Mouse (Mus musculus) NIH3T3 (cell line): Measurements from ENCODE around the gene H3f3b.

ENCODE experiments used
- DNase-seq: peaks from one replicate; pipeline ENCODE4 v3.0.0-alpha.2; 2012; ENCODE audit warnings: low read depth

Gene H3f3b

GRCm38 (mm10) chr11:116001725-116002124 lies 26.0 kb downstream of the H3f3b start:
- DNase-seq = no peak

- DNase-seq = peak; percentile 43
These were observed 27.2 kb downstream of the H3f3b start for GRCm38 (mm10) chr11:116000607-116001006.

GRCm38 (mm10) chr11:115999538-116000143 lies 28.1 kb downstream of the H3f3b start:
- peak; percentile 38 for DNase-seq

GRCm38 (mm10) chr11:115999027-115999426 lies 28.7 kb downstream of the H3f3b start:
- DNase-seq = no peak

- no peak for DNase-seq
These were observed 30.1 kb downstream of the H3f3b start for GRCm38 (mm10) chr11:115997662-115998061.

- peak; percentile 63 for DNase-seq
These were observed 30.7 kb downstream of the H3f3b start for GRCm38 (mm10) chr11:115997047-115997446.

- DNase-seq = no peak
These were observed 32.5 kb downstream of the H3f3b start for GRCm38 (mm10) chr11:115995256-115995655.

GRCm38 (mm10) chr11:115992098-115992497 lies 35.7 kb downstream of the H3f3b start:
- DNase-seq = no peak

GRCm38 (mm10) chr11:115989686-115990085 lies 38.1 kb downstream of the H3f3b start:
- DNase-seq = no peak

- no peak for DNase-seq
These were observed 44.5 kb downstream of the H3f3b start for GRCm38 (mm10) chr11:115983291-115983690.

- no peak for DNase-seq
These were observed 45.3 kb downstream of the H3f3b start for GRCm38 (mm10) chr11:115982472-115982871.

GRCm38 (mm10) chr11:115975544-115975943 lies 52.2 kb downstream of the H3f3b start:
- no peak for DNase-seq

GRCm38 (mm10) chr11:115975083-115975420 lies 52.7 kb downstream of the H3f3b start:
- no peak for DNase-seq

GRCm38 (mm10) chr11:115974309-115975082 lies 53.3 kb downstream of the H3f3b start, which contains the start of gene Itgb4:
Gene Itgb4, plus strand, starts transcription at chr11:115974709.
- DNase-seq = no peak
